Mouse (Mus musculus): ENCODE measurements at regions not wholly inside any gene's neighbourhood (a gene's known extent, or its start where the extent isn't known, plus 50 kb on each side); places are given as distances from the start of the nearest gene placed in this dataset.
A peak's percentile ranks its signal among the peaks of the same experiment; 100 is the strongest.

- no peaks in the 10 kb centered on the region for H3K9me3 ChIP-seq (replicated peaks)
- no peak overlapping the region for H3K27ac ChIP-seq
- H3K4me3 ChIP-seq = no peak overlapping the region
- no peak for ATAC-seq (replicated peaks; ENCODE audit: insufficient number of reproducible peaks, insufficient read depth, low FRiP score, low read depth)
- WGBS = 78% methylated on average over 6 of the region's 6 CpGs
- no peak overlapping the region for H3K4me2 ChIP-seq
- no peak overlapping the region for H3K9ac ChIP-seq
- H3K27me3 ChIP-seq = no peaks in the 10 kb centered on the region
- H3K36me3 ChIP-seq = no peaks in the 10 kb centered on the region
- H3K4me1 ChIP-seq (replicated peaks) = no peaks in the 10 kb centered on the region
These were observed 150.1 kb upstream of the Eomes start for GRCm38 (mm10) chr9:118327904-118328303.

GRCm38 (mm10) chr9:118341401-118341800, 136.6 kb upstream of the Eomes start:
- Histone ChIP-seq H3K4me2 (peak overlapping the region; percentile 54), H3K9me3 (replicated peaks) (no peaks in the 10 kb centered on the region), H3K4me3 (peak overlapping the region; percentile 34), H3K36me3 (no peaks in the 10 kb centered on the region), H3K4me1 (replicated peaks) (no peaks in the 10 kb centered on the region), H3K27me3 (0 out of 2 replicates have a peak, but pooled peaks cover 5% of the 10 kb centered on the region), H3K27ac (no peak overlapping the region), H3K9ac (peak overlapping the region; percentile 14; the same call in 1 of the 2 replicates)
- ATAC-seq (replicated peaks; ENCODE audit: insufficient number of reproducible peaks, insufficient read depth, low FRiP score, low read depth) = no peak
- WGBS = 49% methylated on average over 12 of the region's 12 CpGs

- no peak for ATAC-seq (replicated peaks; ENCODE audit: insufficient number of reproducible peaks, insufficient read depth, low FRiP score, low read depth)
- Histone ChIP-seq H3K27me3 (no peaks in the 10 kb centered on the region), H3K9ac (no peak overlapping the region), H3K4me3 (no peak overlapping the region), H3K4me1 (replicated peaks) (no peaks in the 10 kb centered on the region), H3K27ac (no peak overlapping the region), H3K4me2 (no peak overlapping the region), H3K9me3 (replicated peaks) (no peaks in the 10 kb centered on the region), H3K36me3 (no peaks in the 10 kb centered on the region)
- WGBS = 90% methylated on average over 10 of the region's 10 CpGs
These were observed 123.1 kb upstream of the Eomes start for GRCm38 (mm10) chr9:118354911-118355310.

GRCm38 (mm10) chr9:118357406-118357805, 120.6 kb upstream of the Eomes start:
- ATAC-seq (replicated peaks; ENCODE audit: insufficient number of reproducible peaks, insufficient read depth, low FRiP score, low read depth) = no peak
- WGBS = 92% methylated on average over 8 of the region's 8 CpGs

GRCm38 (mm10) chr9:118363929-118364328, 114.1 kb upstream of the Eomes start:
- Histone ChIP-seq H3K4me1 (replicated peaks) (no peaks in the 10 kb centered on the region), H3K27ac (no peak overlapping the region), H3K4me3 (no peak overlapping the region), H3K9ac (no peak overlapping the region), H3K4me2 (no peak overlapping the region), H3K36me3 (no peaks in the 10 kb centered on the region), H3K27me3 (no peaks in the 10 kb centered on the region), H3K9me3 (replicated peaks) (no peaks in the 10 kb centered on the region)
- ATAC-seq (replicated peaks; ENCODE audit: insufficient number of reproducible peaks, insufficient read depth, low FRiP score, low read depth) = no peak
- WGBS = 77% methylated on average over 2 of the region's 2 CpGs

More at GRCm38 (mm10) chr9:118357406-118357805, 120.6 kb upstream of the Eomes start:
- H3K4me1 ChIP-seq (replicated peaks) = no peaks in the 10 kb centered on the region
- no peak overlapping the region for H3K4me2 ChIP-seq
- no peak overlapping the region for H3K4me3 ChIP-seq
- H3K36me3 ChIP-seq = no peaks in the 10 kb centered on the region
- H3K9ac ChIP-seq = no peak overlapping the region
- no peaks in the 10 kb centered on the region for H3K9me3 ChIP-seq (replicated peaks)
- no peaks in the 10 kb centered on the region for H3K27me3 ChIP-seq
- no peak overlapping the region for H3K27ac ChIP-seq

GRCm38 (mm10) chr9:118365431-118365830, 112.6 kb upstream of the Eomes start:
- Histone ChIP-seq H3K9me3 (replicated peaks) (no peaks in the 10 kb centered on the region), H3K4me3 (no peak overlapping the region), H3K9ac (no peak overlapping the region), H3K4me2 (no peak overlapping the region), H3K27me3 (no peaks in the 10 kb centered on the region), H3K4me1 (replicated peaks) (no peaks in the 10 kb centered on the region), H3K27ac (no peak overlapping the region), H3K36me3 (no peaks in the 10 kb centered on the region)
- 70% methylated on average over 9 of the region's 9 CpGs for WGBS
- no peak for ATAC-seq (replicated peaks; ENCODE audit: insufficient number of reproducible peaks, insufficient read depth, low FRiP score, low read depth)

GRCm38 (mm10) chr9:118367314-118367713, 110.7 kb upstream of the Eomes start:
- H3K4me2 ChIP-seq = no peak overlapping the region
- no peaks in the 10 kb centered on the region for H3K27me3 ChIP-seq
- no peaks in the 10 kb centered on the region for H3K4me1 ChIP-seq (replicated peaks)
- no peak overlapping the region for H3K4me3 ChIP-seq
- ATAC-seq (replicated peaks; ENCODE audit: insufficient number of reproducible peaks, insufficient read depth, low FRiP score, low read depth) = no peak
- 74% methylated on average over 4 of the region's 4 CpGs for WGBS
- H3K27ac ChIP-seq = no peak overlapping the region
- no peaks in the 10 kb centered on the region for H3K9me3 ChIP-seq (replicated peaks)
- no peak overlapping the region for H3K9ac ChIP-seq
- H3K36me3 ChIP-seq = no peaks in the 10 kb centered on the region

- WGBS = 78% methylated on average over 6 of the region's 6 CpGs
- no peak overlapping the region for H3K4me3 ChIP-seq
- H3K9ac ChIP-seq = no peak overlapping the region
- H3K4me1 ChIP-seq (replicated peaks) = no peaks in the 10 kb centered on the region
- ATAC-seq (replicated peaks; ENCODE audit: insufficient number of reproducible peaks, insufficient read depth, low FRiP score, low read depth) = no peak
- H3K27me3 ChIP-seq = no peaks in the 10 kb centered on the region
- no peak overlapping the region for H3K27ac ChIP-seq
- no peaks in the 10 kb centered on the region for H3K9me3 ChIP-seq (replicated peaks)
- no peak overlapping the region for H3K4me2 ChIP-seq
- H3K36me3 ChIP-seq = no peaks in the 10 kb centered on the region
These were observed 107.4 kb upstream of the Eomes start for GRCm38 (mm10) chr9:118370581-118370980.

- Histone ChIP-seq H3K4me2 (no peak overlapping the region), H3K36me3 (no peaks in the 10 kb centered on the region), H3K27me3 (no peaks in the 10 kb centered on the region), H3K4me3 (no peak overlapping the region), H3K27ac (no peak overlapping the region), H3K4me1 (replicated peaks) (0 out of 2 replicates have a peak, but pooled peaks cover 3% of the 10 kb centered on the region), H3K9ac (no peak overlapping the region), H3K9me3 (replicated peaks) (no peaks in the 10 kb centered on the region)
- no peak for ATAC-seq (replicated peaks; ENCODE audit: insufficient number of reproducible peaks, insufficient read depth, low FRiP score, low read depth)
- 72% methylated on average over 5 of the region's 5 CpGs for WGBS
These were observed 103.3 kb upstream of the Eomes start for GRCm38 (mm10) chr9:118374680-118375079.

GRCm38 (mm10) chr9:118379055-118379454, 99.0 kb upstream of the Eomes start:
- no peaks in the 10 kb centered on the region for H3K9me3 ChIP-seq (replicated peaks)
- H3K4me1 ChIP-seq (replicated peaks) = 0 out of 2 replicates have a peak, but pooled peaks cover 3% of the 10 kb centered on the region
- no peak overlapping the region for H3K27ac ChIP-seq
- H3K4me3 ChIP-seq = no peak overlapping the region
- no peaks in the 10 kb centered on the region for H3K27me3 ChIP-seq
- 13% methylated on average over 6 of the region's 6 CpGs for WGBS
- peak overlapping the region; percentile 19; the same call in 1 of the 2 replicates for H3K4me2 ChIP-seq
- no peak overlapping the region for H3K9ac ChIP-seq
- H3K36me3 ChIP-seq = no peaks in the 10 kb centered on the region
- no peak for ATAC-seq (replicated peaks; ENCODE audit: insufficient number of reproducible peaks, insufficient read depth, low FRiP score, low read depth)

GRCm38 (mm10) chr9:118382532-118382931, 95.5 kb upstream of the Eomes start:
- H3K9me3 ChIP-seq (replicated peaks) = no peaks in the 10 kb centered on the region
- no peaks in the 10 kb centered on the region for H3K36me3 ChIP-seq
- H3K27ac ChIP-seq = no peak overlapping the region
- H3K4me1 ChIP-seq (replicated peaks) = 0 out of 2 replicates have a peak, but pooled peaks cover 3% of the 10 kb centered on the region
- H3K27me3 ChIP-seq = peaks cover 3% of the 10 kb centered on the region; the same call in 1 of the 2 replicates
- ATAC-seq (replicated peaks; ENCODE audit: insufficient number of reproducible peaks, insufficient read depth, low FRiP score, low read depth) = no peak
- no peak overlapping the region for H3K9ac ChIP-seq
- no peak overlapping the region for H3K4me3 ChIP-seq
- 75% methylated on average over 3 of the region's 3 CpGs for WGBS
- H3K4me2 ChIP-seq = no peak overlapping the region

- H3K27me3 ChIP-seq = peaks cover 8% of the 10 kb centered on the region
- H3K36me3 ChIP-seq = no peaks in the 10 kb centered on the region
- H3K9me3 ChIP-seq (replicated peaks) = no peaks in the 10 kb centered on the region
- ATAC-seq (replicated peaks; ENCODE audit: insufficient number of reproducible peaks, insufficient read depth, low FRiP score, low read depth) = no peak
- H3K9ac ChIP-seq = no peak overlapping the region
- no peak overlapping the region for H3K4me2 ChIP-seq
- H3K27ac ChIP-seq = no peak overlapping the region
- no peak overlapping the region for H3K4me3 ChIP-seq
- peaks cover 7% of the 10 kb centered on the region for H3K4me1 ChIP-seq (replicated peaks)
- WGBS = 4% methylated on average over 2 of the region's 2 CpGs
These were observed 93.4 kb upstream of the Eomes start for GRCm38 (mm10) chr9:118384610-118385009.
